ENCODE assay signal across 8 mouse cellular contexts in the genomic region with DNA sequence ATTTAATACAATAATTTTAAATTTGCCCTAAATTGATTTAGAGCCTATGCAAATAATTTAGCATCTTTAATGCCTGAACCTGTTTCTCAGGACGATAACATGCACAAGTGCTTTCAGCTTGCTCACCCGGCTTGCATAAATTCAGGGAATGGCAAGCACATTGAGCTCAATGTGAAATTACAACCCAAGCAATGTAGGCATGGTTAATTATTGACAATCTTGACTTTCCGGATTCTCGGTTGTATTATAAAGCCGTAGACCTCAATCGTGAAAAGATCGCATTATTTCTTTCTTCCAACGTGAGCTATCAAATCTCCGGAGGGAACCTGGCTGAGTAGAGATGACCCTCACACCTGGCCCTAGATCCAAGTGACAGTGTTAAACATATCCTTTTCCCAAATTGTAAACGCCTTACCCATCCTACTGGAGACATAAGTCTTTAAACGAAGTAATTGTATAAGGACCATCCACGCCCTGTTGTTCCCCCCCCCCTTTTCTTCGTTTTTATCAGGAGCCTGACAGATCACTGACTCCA. TPM values are rescaled to one million over a fixed set of nuclear protein-coding genes. Genes with fewer than 3 reads are reported as not detected.
DNase-seq lines count a peak whose midpoint lies in the region; ATAC-seq and TF ChIP-seq lines count a peak whose summit lies in the region.

No protein-coding gene starts in this region.

- peak overlapping the region; percentile 72 for H3K4me2 ChIP-seq in hindbrain, embryonic 16.5 days (ENCODE audit: low read length)
- H3K4me2 ChIP-seq in liver, embryonic 14.5 days (ENCODE audit: low read depth): peak overlapping the region; percentile 93
- peak overlapping the region; percentile 74 for H3K4me2 ChIP-seq in stomach, embryonic 16.5 days (ENCODE audit: low read depth, low read length)

- H3ac ChIP-seq in C2C12 (ENCODE audit: control insufficient read depth, insufficient read length, low read depth): peak overlapping the region; percentile 86

- no peak for DNase-seq in G1E (ENCODE audit: low spot score)
- DNase-seq in liver, embryonic 14.5 days (ENCODE audit: low read depth in 3 of 3, low spot score in 3 of 3): no peak
- DNase-seq in testis, postnatal 10 days (ENCODE audit: low spot score): no peak
- DNase-seq in frontal cortex, postnatal 10 days (ENCODE audit: low spot score in 2 of 2): no peak
- DNase-seq in cerebellum, adult 8-10 months: no peak

- peaks cover 58% of the 10 kb centered on the region for H3K4me1 ChIP-seq in G1E (ENCODE audit: insufficient read depth, low read depth, low read length)
- peaks cover 8% of the 10 kb centered on the region for H3K4me1 ChIP-seq in hindbrain, embryonic 16.5 days (ENCODE audit: control insufficient read depth, insufficient read depth, low read depth, low read length)
- peaks cover 17 to 19% of the 10 kb centered on the region in 2 experiments for H3K4me1 ChIP-seq in liver, embryonic 14.5 days (replicated peaks; ENCODE audit: control insufficient read depth in 2 of 2, insufficient read depth in 2 of 2, low read length in 1 of 2)
- H3K4me1 ChIP-seq in stomach, embryonic 16.5 days (ENCODE audit: control insufficient read depth, insufficient read depth, low read length): peaks cover 11% of the 10 kb centered on the region; the same call in 1 of the 2 replicates

- peak overlapping the region; percentile 92 for H3K9ac ChIP-seq in hindbrain, embryonic 16.5 days (ENCODE audit: low read depth, low read length)
- H3K9ac ChIP-seq in liver, embryonic 14.5 days (replicated peaks): peak overlapping the region; percentile 91
- H3K9ac ChIP-seq in stomach, embryonic 16.5 days (ENCODE audit: low read length): peak overlapping the region; percentile 98

- H3K27me3 ChIP-seq in C2C12 (ENCODE audit: control insufficient read depth, insufficient read depth, insufficient read length): no peaks in the 10 kb centered on the region
- H3K27me3 ChIP-seq in G1E (ENCODE audit: insufficient read depth, low read length): no peaks in the 10 kb centered on the region
- H3K27me3 ChIP-seq in hindbrain, embryonic 16.5 days (replicated peaks; ENCODE audit: control insufficient read depth, insufficient read depth, low read length): no peaks in the 10 kb centered on the region; the same call in 1 of the 2 replicates
- H3K27me3 ChIP-seq in liver, embryonic 14.5 days (ENCODE audit: control insufficient read depth, insufficient read depth, low read length): no peaks in the 10 kb centered on the region
- H3K27me3 ChIP-seq in stomach, embryonic 16.5 days (ENCODE audit: control insufficient read depth, insufficient read depth, low read length): no peaks in the 10 kb centered on the region

- H3K4me3 ChIP-seq in C2C12 (ENCODE audit: insufficient read depth, poor library complexity, severe bottlenecking) (peak overlapping the region; percentile 78), G1E (ENCODE audit: low read depth, low read length) (peak overlapping the region; percentile 95)
- H3K4me3 ChIP-seq in hindbrain, embryonic 16.5 days (ENCODE audit: low read length): peak overlapping the region; percentile 96
- H3K4me3 ChIP-seq in liver, embryonic 14.5 days (ENCODE audit: insufficient read depth in 1 of 2, low read depth in 2 of 2, low read length in 2 of 2): peak overlapping the region; percentile 84 to 95
- H3K4me3 ChIP-seq in stomach, embryonic 16.5 days (replicated peaks; ENCODE audit: low read length): peak overlapping the region; percentile 99

- H3K9me3 ChIP-seq in G1E (replicated peaks): no peaks in the 10 kb centered on the region
- H3K9me3 ChIP-seq in hindbrain, embryonic 16.5 days (ENCODE audit: control insufficient read depth, low read length): no peaks in the 10 kb centered on the region
- H3K9me3 ChIP-seq in liver, embryonic 14.5 days (ENCODE audit: control insufficient read depth, low read length): no peaks in the 10 kb centered on the region
- H3K9me3 ChIP-seq in stomach, embryonic 16.5 days (replicated peaks; ENCODE audit: control insufficient read depth, low read length): no peaks in the 10 kb centered on the region

- H3K79me2 ChIP-seq in C2C12 (ENCODE audit: control insufficient read depth, insufficient read depth): peaks cover 50% of the 10 kb centered on the region

- H3K36me3 ChIP-seq in C2C12 (ENCODE audit: control insufficient read depth, insufficient read depth): no peaks in the 10 kb centered on the region
- H3K36me3 ChIP-seq in G1E (replicated peaks): peaks cover 23% of the 10 kb centered on the region
- no peaks in the 10 kb centered on the region for H3K36me3 ChIP-seq in hindbrain, embryonic 16.5 days (ENCODE audit: control insufficient read depth, insufficient read depth, low read length)
- no peaks in the 10 kb centered on the region; the same call in 1 of the 2 replicates for H3K36me3 ChIP-seq in liver, embryonic 14.5 days (replicated peaks; ENCODE audit: control insufficient read depth, insufficient read depth, low read depth)
- H3K36me3 ChIP-seq in stomach, embryonic 16.5 days (ENCODE audit: control insufficient read depth, insufficient read depth, low read length): no peaks in the 10 kb centered on the region

- TF ChIP-seq CTCF in C2C12 (IDR thresholded peaks at IDR 0.05; ENCODE audit: control insufficient read depth, insufficient read depth, insufficient read length) (no peak), G1E (IDR thresholded peaks at IDR 0.05; ENCODE audit: low read depth, low read length) (no peak)
- TF ChIP-seq CTCF in liver, embryonic 14.5 days (IDR thresholded peaks at IDR 0.05; ENCODE audit: low read depth): no peak

- ATAC-seq in G1E (ENCODE audit: extremely low read depth, insufficient number of reproducible peaks, low FRiP score, poor library complexity, severe bottlenecking): no peak
- ATAC-seq in hindbrain, embryonic 16.5 days: no peak
- ATAC-seq in liver, embryonic 14.5 days (ENCODE audit: insufficient read depth): no peak
- ATAC-seq in stomach, embryonic 16.5 days (ENCODE audit: insufficient read depth, low FRiP score): no peak

- H3K27ac ChIP-seq in hindbrain, embryonic 16.5 days (ENCODE audit: low read depth, low read length): peak overlapping the region; percentile 96
- H3K27ac ChIP-seq in liver, embryonic 14.5 days: peak overlapping the region; percentile 72
- H3K27ac ChIP-seq in stomach, embryonic 16.5 days (ENCODE audit: low read length): peak overlapping the region; percentile 97

- H3K79me3 ChIP-seq in C2C12 (ENCODE audit: low read depth): peaks cover 9% of the 10 kb centered on the region

- no peak for TF ChIP-seq EP300 in liver, embryonic 14.5 days (IDR thresholded peaks at IDR 0.05; ENCODE audit: low read depth)

- WGBS in hindbrain, embryonic 16.5 days: 7% methylated on average over 13 of the region's 13 CpGs
- 21% methylated on average over 13 of the region's 13 CpGs for WGBS in liver, embryonic 14.5 days (ENCODE audit: insufficient replicate concordance)
- WGBS in stomach, embryonic 16.5 days: 10% methylated on average over 13 of the region's 13 CpGs

TF ChIP-seq in C2C12, 6 proteins besides CTCF, POLR2A, EP300 and RAD21:
- no peak for TF ChIP-seq FOSL1 (IDR thresholded peaks at IDR 0.05; ENCODE audit: insufficient read depth, low read length, poor library complexity, severe bottlenecking)
- TF ChIP-seq MAX (IDR thresholded peaks at IDR 0.05): no peak
- no peak for TF ChIP-seq MYOD1 (IDR thresholded peaks at IDR 0.05; ENCODE audit: control insufficient read depth, insufficient read length, low read depth)
- no peak for TF ChIP-seq MYOG (IDR thresholded peaks at IDR 0.05; ENCODE audit: control insufficient read depth, extremely low read depth, insufficient read length)
- no peak for TF ChIP-seq CEBPB (IDR thresholded peaks at IDR 0.05; ENCODE audit: low read depth)
- no peak for TF ChIP-seq USF1 (IDR thresholded peaks at IDR 0.05; ENCODE audit: low read depth)

RNA-seq across cellular contexts. Expression of a gene that starts 1.1 kb away (rescaled TPM):
- polyA plus RNA-seq in C2C12 (2012; fragmentation: generic; extraction: Trizol) (19.9 TPM), G1E (2012) (9.7 and 11.8 TPM in 2 replicates)
- total RNA-seq in G1E (2014; fragmentation: Nextera tagmentation) (36.1 and 43.3 TPM in 2 replicates), G1E (2017) (90.0 and 93.5 TPM in 2 replicates)
- polyA plus RNA-seq in hindbrain, embryonic 16.5 days (2015; fragmentation: Nextera tagmentation; extraction: Ambion mirVana): 23.9 and 32.1 TPM in 2 replicates
- 5.2 and 7.5 TPM in 2 replicates for polyA plus RNA-seq in liver, embryonic 14.5 days (2012; rRNA removed)
- 9.9 and 11.1 TPM in 2 replicates for polyA plus RNA-seq in liver, embryonic 14.5 days (2014; fragmentation: Nextera tagmentation; extraction: Ambion mirVana)
- polyA plus RNA-seq in stomach, embryonic 16.5 days (2015; fragmentation: Nextera tagmentation; extraction: Ambion mirVana): 33.2 and 37.1 TPM in 2 replicates

RNA-seq across cellular contexts. Expression of a gene that starts 43.7 kb away (rescaled TPM):
- polyA plus RNA-seq in C2C12 (2012; fragmentation: generic; extraction: Trizol): 10.6 TPM
- total RNA-seq in G1E (2014; fragmentation: Nextera tagmentation): 2.1 and 2.6 TPM in 2 replicates
- total RNA-seq in G1E (2017): 2.8 and 3.1 TPM in 2 replicates
- polyA plus RNA-seq in G1E (2012): 2.5 and 4.8 TPM in 2 replicates
- polyA plus RNA-seq in hindbrain, embryonic 16.5 days (2015; fragmentation: Nextera tagmentation; extraction: Ambion mirVana): 4.8 and 5.2 TPM in 2 replicates
- 1.7 and 2.2 TPM in 2 replicates for polyA plus RNA-seq in liver, embryonic 14.5 days (2012; rRNA removed)
- 3.0 and 3.4 TPM in 2 replicates for polyA plus RNA-seq in liver, embryonic 14.5 days (2014; fragmentation: Nextera tagmentation; extraction: Ambion mirVana)
- 14.6 and 19.2 TPM in 2 replicates for polyA plus RNA-seq in stomach, embryonic 16.5 days (2015; fragmentation: Nextera tagmentation; extraction: Ambion mirVana)
